Comparison of ENCODE assay signal across 8 mouse cellular contexts in the genomic region with DNA sequence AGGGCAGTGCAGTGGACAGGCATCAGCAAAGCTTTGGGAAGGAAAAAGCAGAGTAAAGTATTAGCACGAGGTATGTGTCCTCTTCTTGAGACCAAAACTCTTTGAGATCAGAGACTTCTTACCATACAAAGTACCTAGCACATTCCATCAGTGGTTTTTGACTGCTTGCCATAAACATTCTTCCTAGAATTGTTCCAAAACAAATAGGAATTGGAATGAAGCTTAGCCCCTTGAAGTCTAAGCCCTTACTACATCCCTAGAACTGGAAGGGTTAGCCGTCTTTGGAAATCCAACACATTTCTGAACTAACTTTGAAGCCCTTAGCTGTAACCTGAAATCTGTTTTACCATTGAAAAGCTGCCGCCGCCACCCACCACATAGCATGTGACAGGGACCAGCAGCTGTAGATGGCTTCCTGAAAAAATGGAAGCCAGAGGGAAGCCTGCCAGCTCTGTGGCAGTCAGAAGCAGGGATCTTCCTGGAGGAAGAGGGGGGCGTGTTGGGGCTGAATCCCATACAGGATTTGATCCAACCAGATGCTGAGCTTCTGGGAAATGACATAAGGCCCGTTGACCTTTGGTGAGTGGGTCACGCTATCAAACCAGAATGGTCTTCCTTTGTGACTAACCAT. TPM values are rescaled to one million over a fixed set of nuclear protein-coding genes. Genes with fewer than 3 reads are reported as not detected.
DNase-seq lines count a peak whose midpoint lies in the region; ATAC-seq and TF ChIP-seq lines count a peak whose summit lies in the region.

No protein-coding gene starts in this region.

- DNase-seq in embryonic facial prominence, embryonic 14.5 days (ENCODE audit: low spot score), result peak; percentile 33
- no peak for DNase-seq in embryonic facial prominence, embryonic 10.5 days (ENCODE audit: low spot score)
- peak; percentile 44 to 80 for DNase-seq in frontal cortex, adult 2 months (ENCODE audit: extremely low spot score in 1 of 2, low spot score in 1 of 2)
- peak; percentile 70 for DNase-seq in kidney, postnatal 0 days (ENCODE audit: low spot score)
- DNase-seq in lung, postnatal 10 days, result peak; percentile 79
- DNase-seq in cerebellum, adult 9-11 months, result no peak

- no peak for ATAC-seq in embryonic facial prominence, embryonic 14.5 days (ENCODE audit: low read depth)
- no peak for ATAC-seq in kidney, postnatal 0 days (replicated peaks; ENCODE audit: low FRiP score, low read depth)
- no peak for ATAC-seq in forebrain, embryonic 16.5 days
- no peak for ATAC-seq in megakaryocyte, adult 5-6 weeks (ENCODE audit: poor library complexity, severe bottlenecking)

- no peak for TF ChIP-seq CTCF in kidney, postnatal 0 days (IDR thresholded peaks at IDR 0.05; ENCODE audit: low read depth)

- no peaks in the 10 kb centered on the region for H3K4me1 ChIP-seq in embryonic facial prominence, embryonic 14.5 days (ENCODE audit: control insufficient read depth, insufficient read depth, low read length)
- peaks cover 4% of the 10 kb centered on the region; the same call in 1 of the 2 replicates for H3K4me1 ChIP-seq in embryonic facial prominence, embryonic 10.5 days
- H3K4me1 ChIP-seq in kidney, postnatal 0 days (replicated peaks; ENCODE audit: insufficient read depth, low read length), result 0 out of 2 replicates have a peak, but pooled peaks cover 3% of the 10 kb centered on the region
- H3K4me1 ChIP-seq in forebrain, embryonic 16.5 days (replicated peaks; ENCODE audit: control insufficient read depth, insufficient read depth, low read length), result no peaks in the 10 kb centered on the region

- H3K4me2 ChIP-seq in embryonic facial prominence, embryonic 14.5 days (ENCODE audit: low read depth, low read length), result no peak overlapping the region
- no peak overlapping the region for H3K4me2 ChIP-seq in kidney, postnatal 0 days (ENCODE audit: low read length)
- H3K4me2 ChIP-seq in forebrain, embryonic 16.5 days (ENCODE audit: low read length), result no peak overlapping the region

- 78% methylated on average over 7 of the region's 7 CpGs for WGBS in embryonic facial prominence, embryonic 14.5 days
- 90% methylated on average over 7 of the region's 7 CpGs for WGBS in embryonic facial prominence, embryonic 10.5 days
- 57% methylated on average over 7 of the region's 7 CpGs for WGBS in kidney, postnatal 0 days
- 75% methylated on average over 7 of the region's 7 CpGs for WGBS in forebrain, embryonic 16.5 days

- no peaks in the 10 kb centered on the region for H3K9me3 ChIP-seq in embryonic facial prominence, embryonic 14.5 days (ENCODE audit: control insufficient read depth, low read length)
- no peaks in the 10 kb centered on the region for H3K9me3 ChIP-seq in embryonic facial prominence, embryonic 10.5 days
- no peaks in the 10 kb centered on the region for H3K9me3 ChIP-seq in kidney, postnatal 0 days (replicated peaks; ENCODE audit: low read length)
- no peaks in the 10 kb centered on the region for H3K9me3 ChIP-seq in forebrain, embryonic 16.5 days (ENCODE audit: control insufficient read depth, low read length)

- no peak overlapping the region for H3K9ac ChIP-seq in embryonic facial prominence, embryonic 14.5 days (ENCODE audit: low read depth, low read length)
- no peak overlapping the region for H3K9ac ChIP-seq in kidney, postnatal 0 days (ENCODE audit: low read depth, low read length)
- H3K9ac ChIP-seq in forebrain, embryonic 16.5 days (replicated peaks; ENCODE audit: low read depth, low read length), result no peak overlapping the region

- H3K27me3 ChIP-seq in embryonic facial prominence, embryonic 14.5 days (replicated peaks; ENCODE audit: control insufficient read depth, insufficient read depth, low read length), result no peaks in the 10 kb centered on the region
- no peaks in the 10 kb centered on the region for H3K27me3 ChIP-seq in embryonic facial prominence, embryonic 10.5 days (replicated peaks; ENCODE audit: low read depth, poor library complexity, severe bottlenecking)
- H3K27me3 ChIP-seq in kidney, postnatal 0 days (ENCODE audit: insufficient read depth, low read length), result no peaks in the 10 kb centered on the region
- no peaks in the 10 kb centered on the region for H3K27me3 ChIP-seq in forebrain, embryonic 16.5 days (replicated peaks; ENCODE audit: control insufficient read depth, insufficient read depth, low read length)

- H3K27ac ChIP-seq in embryonic facial prominence, embryonic 14.5 days (replicated peaks; ENCODE audit: low read depth, low read length), result no peak overlapping the region; the same call in 1 of the 2 replicates
- H3K27ac ChIP-seq in embryonic facial prominence, embryonic 10.5 days (replicated peaks), result no peak overlapping the region
- H3K27ac ChIP-seq in kidney, postnatal 0 days, result peak overlapping the region; percentile 60
- no peak overlapping the region for H3K27ac ChIP-seq in forebrain, embryonic 16.5 days (ENCODE audit: low read length)

- peaks cover 29% of the 10 kb centered on the region for H3K36me3 ChIP-seq in embryonic facial prominence, embryonic 14.5 days (ENCODE audit: control insufficient read depth, insufficient read depth, low read length)
- H3K36me3 ChIP-seq in embryonic facial prominence, embryonic 10.5 days (replicated peaks), result peaks cover 46% of the 10 kb centered on the region
- 0 out of 2 replicates have a peak, but pooled peaks cover 11% of the 10 kb centered on the region for H3K36me3 ChIP-seq in kidney, postnatal 0 days (ENCODE audit: insufficient read depth, low read length)
- no peaks in the 10 kb centered on the region; the same call in 1 of the 2 replicates for H3K36me3 ChIP-seq in forebrain, embryonic 16.5 days (ENCODE audit: control insufficient read depth, insufficient read depth)

- H3K4me3 ChIP-seq in embryonic facial prominence, embryonic 14.5 days (ENCODE audit: low read depth, low read length), result no peak overlapping the region
- H3K4me3 ChIP-seq in embryonic facial prominence, embryonic 10.5 days, result no peak overlapping the region
- no peak overlapping the region for H3K4me3 ChIP-seq in kidney, postnatal 0 days (replicated peaks; ENCODE audit: low read depth, low read length)
- no peak overlapping the region for H3K4me3 ChIP-seq in forebrain, embryonic 16.5 days (replicated peaks; ENCODE audit: low read length)

RNA-seq across cellular contexts. Expression of a gene that starts 34.5 kb away (rescaled TPM):
- polyA plus RNA-seq in embryonic facial prominence, embryonic 14.5 days (2014; fragmentation: Nextera tagmentation; extraction: Ambion mirVana), result 9.5 and 11.4 TPM in 2 replicates
- 29.3 and 29.6 TPM in 2 replicates for polyA plus RNA-seq in embryonic facial prominence, embryonic 10.5 days (2016; fragmentation: Nextera tagmentation; extraction: Ambion mirVana)
- 15.0 and 15.8 TPM in 2 replicates for polyA plus RNA-seq in frontal cortex, adult 2 months (2012; rRNA removed)
- polyA plus RNA-seq in kidney, postnatal 0 days (2015; fragmentation: Nextera tagmentation; extraction: Ambion mirVana), result 13.6 and 16.6 TPM in 2 replicates
- 28.5 and 29.4 TPM in 2 replicates for polyA plus RNA-seq in forebrain, embryonic 16.5 days (2015; fragmentation: Nextera tagmentation; extraction: Ambion mirVana)
- total RNA-seq in megakaryocyte, adult 5-6 weeks (2015), result 11.2 and 14.0 TPM in 2 replicates
- 14.1 and 18.5 TPM in 2 replicates for total RNA-seq in megakaryocyte, adult 5-6 weeks (2017)

RNA-seq across cellular contexts. Expression of a gene that starts 34.6 kb away (rescaled TPM):
- polyA plus RNA-seq in embryonic facial prominence, embryonic 14.5 days (2014; fragmentation: Nextera tagmentation; extraction: Ambion mirVana), result 297 and 305 TPM in 2 replicates
- polyA plus RNA-seq in embryonic facial prominence, embryonic 10.5 days (2016; fragmentation: Nextera tagmentation; extraction: Ambion mirVana), result 237 and 243 TPM in 2 replicates
- 97.5 and 98.3 TPM in 2 replicates for polyA plus RNA-seq in frontal cortex, adult 2 months (2012; rRNA removed)
- 369 and 406 TPM in 2 replicates for polyA plus RNA-seq in kidney, postnatal 0 days (2015; fragmentation: Nextera tagmentation; extraction: Ambion mirVana)
- 196 and 213 TPM in 2 replicates for polyA plus RNA-seq in forebrain, embryonic 16.5 days (2015; fragmentation: Nextera tagmentation; extraction: Ambion mirVana)
- total RNA-seq in megakaryocyte, adult 5-6 weeks (2015), result 754 and 797 TPM in 2 replicates
- 428 and 432 TPM in 2 replicates for total RNA-seq in megakaryocyte, adult 5-6 weeks (2017)

RNA-seq across cellular contexts. Expression of a gene that starts 35.4 kb away (rescaled TPM):
- 22.4 and 23.4 TPM in 2 replicates for polyA plus RNA-seq in embryonic facial prominence, embryonic 14.5 days (2014; fragmentation: Nextera tagmentation; extraction: Ambion mirVana)
- 32.2 and 33.1 TPM in 2 replicates for polyA plus RNA-seq in embryonic facial prominence, embryonic 10.5 days (2016; fragmentation: Nextera tagmentation; extraction: Ambion mirVana)
- 25.6 and 28.7 TPM in 2 replicates for polyA plus RNA-seq in frontal cortex, adult 2 months (2012; rRNA removed)
- 18.6 and 21.7 TPM in 2 replicates for polyA plus RNA-seq in kidney, postnatal 0 days (2015; fragmentation: Nextera tagmentation; extraction: Ambion mirVana)
- polyA plus RNA-seq in forebrain, embryonic 16.5 days (2015; fragmentation: Nextera tagmentation; extraction: Ambion mirVana), result 29.7 and 32.7 TPM in 2 replicates
- total RNA-seq in megakaryocyte, adult 5-6 weeks (2015), result 41.3 and 50.5 TPM in 2 replicates
- total RNA-seq in megakaryocyte, adult 5-6 weeks (2017), result 44.2 and 54.6 TPM in 2 replicates

Comparison
In these comparisons a context has a peak if more than half of its experiments do, and no peak if none do; other contexts are left out.
1. DNase-seq: peak in embryonic facial prominence, embryonic 14.5 days (single experiment), frontal cortex, adult 2 months (2 of 2), kidney, postnatal 0 days (single experiment) and lung, postnatal 10 days (single experiment); none in embryonic facial prominence, embryonic 10.5 days (single experiment) and cerebellum, adult 9-11 months (single experiment).